Mouse (Mus musculus) hindbrain, embryonic 15.5 days (tissue): Measurements from ENCODE around the gene Klk1. TPM values are rescaled to one million over a fixed set of nuclear protein-coding genes. Genes with fewer than 3 reads are reported as not detected.
A peak's percentile ranks its signal among the peaks of the same experiment; 100 is the strongest.
"Not testable (repeated sequence)": the region's sequence is repeated elsewhere in the genome, so short reads cannot be mapped to it uniquely, and the experiment has no call there.

Experiments
- ATAC-seq: fragments of 200-750 bp; cut with Nextera tagmentation; 2 replicates; pipeline ENCODE4 v1.8.0; 2017; ENCODE audit warnings: low read depth, moderate number of reproducible peaks, moderate TSS enrichment; ENCODE audit not compliant: low FRiP score
- H3K27ac ChIP-seq: fragments of 300-500 bp; sonication (generic); replicated peaks from 2 replicates; pipeline ENCODE4 v1.5.1; 2015; ENCODE audit warnings: mild to moderate bottlenecking, inconsistent platforms
- H3K27me3 ChIP-seq: fragments of 300-500 bp; sonication (generic); 2 replicates; pipeline ENCODE4 v1.6.1; 2015; ENCODE audit warnings: control low read depth, inconsistent platforms
- H3K36me3 ChIP-seq: fragments of 300-500 bp; sonication (generic); 2 replicates; pipeline ENCODE4 v1.6.1; 2015; ENCODE audit warnings: control low read depth, inconsistent platforms
- H3K4me1 ChIP-seq: fragments of 300-500 bp; sonication (generic); replicated peaks from 2 replicates; pipeline ENCODE4 v1.6.1; 2015; ENCODE audit warnings: control low read depth, inconsistent platforms
- H3K4me2 ChIP-seq: fragments of 300-500 bp; sonication (generic); 2 replicates; pipeline ENCODE4 v1.6.1; 2015; ENCODE audit warnings: moderate library complexity, mild to moderate bottlenecking, inconsistent platforms
- H3K4me3 ChIP-seq: fragments of 300-500 bp; sonication (generic); 2 replicates; pipeline ENCODE4 v1.5.1; 2015; ENCODE audit warnings: mild to moderate bottlenecking, inconsistent platforms
- H3K9ac ChIP-seq: fragments of 300-500 bp; sonication (generic); 2 replicates; pipeline ENCODE4 v1.6.1; 2015; ENCODE audit warnings: inconsistent platforms
- H3K9me3 ChIP-seq: fragments of 300-500 bp; sonication (generic); 2 replicates; pipeline ENCODE4 v1.6.1; 2016; ENCODE audit warnings: control low read depth, inconsistent platforms
- WGBS: fragments of 180-500 bp; shearing (Covaris S2); methylation state at CpG from one replicate; pipeline ENCODE4 v1.1.7; 2015; 5-methylcytosine and 5-hydroxymethylcytosine counted together
- polyA plus RNA-seq: library from polyadenylated mRNA; unstranded; fragments of >200 nt; fragmentation: Nextera tagmentation; extraction: Ambion mirVana; gene quantifications from 2 replicates; pipeline ENCODE4 v1.2.1, GENCODE M21; 2015

Gene Klk1
- polyA plus RNA-seq, 1 experiment from 2014 or later = not detected

- Histone ChIP-seq H3K4me3 (no peak overlapping the region), H3K9ac (no peak overlapping the region), H3K4me2 (no peak overlapping the region), H3K9me3 (no peaks in the 10 kb centered on the region), H3K27ac (no peak overlapping the region), H3K4me1 (peaks cover 5% of the 10 kb centered on the region), H3K36me3 (no peaks in the 10 kb centered on the region), H3K27me3 (no peaks in the 10 kb centered on the region)
- ATAC-seq = no peak
- 75% methylated on average over 1 of the region's 1 CpGs for WGBS
Observed at GRCm38 (mm10) chr7:44240712-44241111, 15.6 kb downstream of the Klk1 start.

GRCm38 (mm10) chr7:44241163-44241562, 16.0 kb downstream of the Klk1 start:
- ATAC-seq = no peak
- Histone ChIP-seq H3K27ac (no peak overlapping the region), H3K4me2 (no peak overlapping the region), H3K4me3 (no peak overlapping the region), H3K4me1 (peaks cover 6% of the 10 kb centered on the region), H3K9ac (no peak overlapping the region), H3K9me3 (no peaks in the 10 kb centered on the region), H3K27me3 (no peaks in the 10 kb centered on the region), H3K36me3 (no peaks in the 10 kb centered on the region)
- WGBS = 84% methylated on average over 2 of the region's 2 CpGs

GRCm38 (mm10) chr7:44244080-44244479, 18.9 kb downstream of the Klk1 start:
- H3K4me3 ChIP-seq = no peak overlapping the region
- no peak overlapping the region for H3K9ac ChIP-seq
- no peaks in the 10 kb centered on the region for H3K27me3 ChIP-seq
- WGBS = 71% methylated on average over 1 of the region's 1 CpGs
- peaks cover 10% of the 10 kb centered on the region for H3K36me3 ChIP-seq
- no peak overlapping the region for H3K27ac ChIP-seq
- peaks cover 22% of the 10 kb centered on the region for H3K4me1 ChIP-seq
- H3K4me2 ChIP-seq = no peak overlapping the region
- no peaks in the 10 kb centered on the region for H3K9me3 ChIP-seq
- ATAC-seq = no peak

- no peaks in the 10 kb centered on the region for H3K27me3 ChIP-seq
- H3K4me2 ChIP-seq = peak within 1 kb of the TSS; percentile 70
- H3K36me3 ChIP-seq = peaks cover 30% of the 10 kb centered on the region
- H3K27ac ChIP-seq = peak within 1 kb of the TSS; percentile 94
- peak; percentile 87 for ATAC-seq
- H3K4me3 ChIP-seq = peak within 1 kb of the TSS; percentile 69
- WGBS = under 1% methylated on average over 62 of the region's 62 CpGs
- no peaks in the 10 kb centered on the region for H3K9me3 ChIP-seq
- peaks cover 32% of the 10 kb centered on the region for H3K4me1 ChIP-seq
- H3K9ac ChIP-seq = peak within 1 kb of the TSS; percentile 83
Observed at GRCm38 (mm10) chr7:44246055-44246983, 21.2 kb downstream of the Klk1 start, which contains the start of the genes 1700028J19Rik and 2410002F23Rik. Gene 1700028J19Rik (minus strand): TSS chr7:44246695. Gene 2410002F23Rik (plus strand): TSS chr7:44246722.

- Histone ChIP-seq H3K4me1 (peaks cover 32% of the 10 kb centered on the region), H3K36me3 (peaks cover 30% of the 10 kb centered on the region), H3K9ac (peak overlapping the region; percentile 83), H3K27me3 (no peaks in the 10 kb centered on the region), H3K4me2 (peak overlapping the region; percentile 70), H3K9me3 (no peaks in the 10 kb centered on the region), H3K4me3 (peak overlapping the region; percentile 69), H3K27ac (peak overlapping the region; percentile 94)
- ATAC-seq = peak; percentile 32
- WGBS = under 1% methylated on average over 23 of the region's 23 CpGs
Observed at GRCm38 (mm10) chr7:44246984-44247470, 21.9 kb downstream of the Klk1 start.

GRCm38 (mm10) chr7:44247971-44248370, 22.8 kb downstream of the Klk1 start:
- H3K36me3 ChIP-seq = peaks cover 40% of the 10 kb centered on the region

GRCm38 (mm10) chr7:44249248-44249647, 24.1 kb downstream of the Klk1 start:
- WGBS = 95% methylated on average over 4 of the region's 4 CpGs
- no peaks in the 10 kb centered on the region for H3K27me3 ChIP-seq
- H3K9me3 ChIP-seq = no peaks in the 10 kb centered on the region
- no peak overlapping the region for H3K27ac ChIP-seq
- no peak overlapping the region for H3K4me3 ChIP-seq
- H3K9ac ChIP-seq = no peak overlapping the region
- H3K4me2 ChIP-seq = no peak overlapping the region
- peaks cover 41% of the 10 kb centered on the region for H3K36me3 ChIP-seq
- peaks cover 38% of the 10 kb centered on the region for H3K4me1 ChIP-seq
- ATAC-seq = no peak

More at GRCm38 (mm10) chr7:44247971-44248370, 22.8 kb downstream of the Klk1 start:
- 94% methylated on average over 2 of the region's 2 CpGs for WGBS
- no peaks in the 10 kb centered on the region for H3K27me3 ChIP-seq
- peak overlapping the region; percentile 94; the same call in 1 of the 2 replicates for H3K27ac ChIP-seq
- H3K4me3 ChIP-seq = peak overlapping the region; percentile 69
- no peaks in the 10 kb centered on the region for H3K9me3 ChIP-seq
- H3K4me2 ChIP-seq = peak overlapping the region; percentile 70
- H3K4me1 ChIP-seq = peaks cover 38% of the 10 kb centered on the region
- ATAC-seq = no peak
- H3K9ac ChIP-seq = peak overlapping the region; percentile 83

GRCm38 (mm10) chr7:44250732-44251275, 25.6 kb downstream of the Klk1 start:
- H3K36me3 ChIP-seq = peaks cover 41% of the 10 kb centered on the region
- H3K9ac ChIP-seq, H3K27ac ChIP-seq, H3K4me3 ChIP-seq, H3K9me3 ChIP-seq, H3K27me3 ChIP-seq, ATAC-seq, H3K4me2 ChIP-seq: not testable (repeated sequence)
- WGBS = 91% methylated on average over 17 of the region's 17 CpGs
- peaks cover 32% of the 10 kb centered on the region for H3K4me1 ChIP-seq

GRCm38 (mm10) chr7:44253023-44253616, 28.0 kb downstream of the Klk1 start:
- no peak overlapping the region for H3K4me2 ChIP-seq
- H3K9ac ChIP-seq = no peak overlapping the region
- ATAC-seq = no peak
- no peak overlapping the region for H3K4me3 ChIP-seq
- H3K36me3 ChIP-seq = peaks cover 40% of the 10 kb centered on the region
- no peak overlapping the region for H3K27ac ChIP-seq
- no peaks in the 10 kb centered on the region for H3K9me3 ChIP-seq
- 67% methylated on average over 15 of the region's 15 CpGs for WGBS
- peaks cover 24% of the 10 kb centered on the region for H3K4me1 ChIP-seq
- no peaks in the 10 kb centered on the region for H3K27me3 ChIP-seq

- WGBS = 82% methylated on average over 6 of the region's 6 CpGs
- no peak for ATAC-seq
Observed at GRCm38 (mm10) chr7:44254930-44255329, 29.8 kb downstream of the Klk1 start.

GRCm38 (mm10) chr7:44257278-44257677, 32.1 kb downstream of the Klk1 start, which contains the start of gene Acp4:
Gene Acp4 (minus strand): TSS chr7:44257378.
- H3K36me3 ChIP-seq = peaks cover 9% of the 10 kb centered on the region
- H3K27me3 ChIP-seq = 0 out of 2 replicates have a peak, but pooled peaks cover 4% of the 10 kb centered on the region
- no peak within 1 kb of the TSS for H3K4me3 ChIP-seq
- ATAC-seq = no peak
- no peak within 1 kb of the TSS for H3K9ac ChIP-seq
- no peak within 1 kb of the TSS for H3K27ac ChIP-seq
- 0 out of 2 replicates have a peak, but pooled peaks cover 4% of the 10 kb centered on the region for H3K4me1 ChIP-seq
- WGBS = 80% methylated on average over 4 of the region's 4 CpGs
- H3K4me2 ChIP-seq = no peak within 1 kb of the TSS
- no peaks in the 10 kb centered on the region for H3K9me3 ChIP-seq

More at GRCm38 (mm10) chr7:44254930-44255329, 29.8 kb downstream of the Klk1 start:
- H3K27me3 ChIP-seq = no peaks in the 10 kb centered on the region
- no peak overlapping the region for H3K4me2 ChIP-seq
- peaks cover 22% of the 10 kb centered on the region for H3K36me3 ChIP-seq
- no peaks in the 10 kb centered on the region for H3K9me3 ChIP-seq
- no peak overlapping the region for H3K9ac ChIP-seq
- H3K4me1 ChIP-seq = peaks cover 7% of the 10 kb centered on the region
- no peak overlapping the region for H3K27ac ChIP-seq
- H3K4me3 ChIP-seq = no peak overlapping the region
